Mouse (Mus musculus) liver, embryonic 11.5 days (tissue): ENCODE measurements around the gene Stard13. TPM values are rescaled to one million over a fixed set of nuclear protein-coding genes. Genes with fewer than 3 reads are reported as not detected.

Experiments
- ATAC-seq: fragments of 200-750 bp; cut with Nextera tagmentation; replicated peaks from 2 replicates; pipeline ENCODE4 v1.8.0; 2017; ENCODE audit warnings: moderate number of reproducible peaks, mild to moderate bottlenecking, moderate TSS enrichment, moderate library complexity; ENCODE audit not compliant: low FRiP score
- DNase-seq: peaks from one replicate; pipeline ENCODE4 v3.0.0-alpha.2; 2017; ENCODE audit warnings: low spot score
- H3K27ac ChIP-seq: fragments of 300-500 bp; sonication (generic); 2 replicates; pipeline ENCODE4 v1.5.1; 2014; ENCODE audit warnings: mild to moderate bottlenecking, low read depth, low read length, control low read depth
- H3K27me3 ChIP-seq: fragments of 300-500 bp; sonication (generic); replicated peaks from 2 replicates; pipeline ENCODE4 v1.6.1; 2014; ENCODE audit warnings: low read length, mixed read lengths; ENCODE audit not compliant: control insufficient read depth, insufficient read depth
- H3K36me3 ChIP-seq: fragments of 300-500 bp; sonication (generic); 2 replicates; pipeline ENCODE4 v1.6.1; 2014; ENCODE audit warnings: mild to moderate bottlenecking, low read length, moderate library complexity, mixed read lengths; ENCODE audit not compliant: control insufficient read depth, insufficient read depth
- H3K4me1 ChIP-seq: fragments of 300-500 bp; sonication (generic); replicated peaks from 2 replicates; pipeline ENCODE4 v1.6.1; 2014; ENCODE audit warnings: low read length, mixed read lengths; ENCODE audit not compliant: control insufficient read depth, insufficient read depth
- H3K4me2 ChIP-seq: fragments of 300-500 bp; sonication (generic); 2 replicates; pipeline ENCODE4 v1.6.1; 2014; ENCODE audit warnings: mild to moderate bottlenecking, control low read depth, moderate library complexity
- H3K4me3 ChIP-seq: fragments of 300-500 bp; sonication (generic); 2 replicates; pipeline ENCODE4 v1.5.1; 2014; ENCODE audit warnings: low read depth, low read length, control low read depth
- H3K9ac ChIP-seq: fragments of 300-500 bp; sonication (generic); 2 replicates; pipeline ENCODE4 v1.6.1; 2014; ENCODE audit warnings: low read depth, low read length, control low read depth
- H3K9me3 ChIP-seq: fragments of 300-500 bp; sonication (generic); 2 replicates; pipeline ENCODE4 v1.6.1; 2016; ENCODE audit warnings: low read length, inconsistent platforms, mixed read lengths; ENCODE audit not compliant: control insufficient read depth
- WGBS: fragments of 180-500 bp; shearing (Covaris S2); extraction: QIAGEN DNeasy Blood & Tissue Kit; methylation state at CpG from one replicate; pipeline ENCODE4 v1.1.7; 2014; 5-methylcytosine and 5-hydroxymethylcytosine counted together
- polyA plus RNA-seq: library from polyadenylated mRNA; unstranded; fragments of >200 nt; fragmentation: Nextera tagmentation; extraction: Ambion mirVana; gene quantifications from 2 replicates; pipeline ENCODE4 v1.2.1, GENCODE M21; 2014

Gene Stard13
- polyA plus RNA-seq, 1 experiment from 2014 or later = 2.3 TPM

GRCm38 (mm10) chr5:151167641-151168040 is 66.0 kb downstream of the Stard13 start:
- no peaks in the 10 kb centered on the region for H3K4me1 ChIP-seq
- no peak overlapping the region for H3K4me3 ChIP-seq
- no peaks in the 10 kb centered on the region for H3K27me3 ChIP-seq
- no peak overlapping the region for H3K4me2 ChIP-seq
- DNase-seq = no peak
- H3K36me3 ChIP-seq = no peaks in the 10 kb centered on the region
- no peak for ATAC-seq
- H3K9me3 ChIP-seq = no peaks in the 10 kb centered on the region
- WGBS = 77% methylated on average over 6 of the region's 6 CpGs
- no peak overlapping the region for H3K27ac ChIP-seq
- H3K9ac ChIP-seq = no peak overlapping the region

GRCm38 (mm10) chr5:151166266-151166665 is 67.4 kb downstream of the Stard13 start:
- H3K36me3 ChIP-seq = no peaks in the 10 kb centered on the region
- no peak overlapping the region for H3K27ac ChIP-seq
- DNase-seq = no peak

GRCm38 (mm10) chr5:151165381-151166016 is 68.1 kb downstream of the Stard13 start:
- DNase-seq (no peak), ATAC-seq (no peak)
- no peak overlapping the region for H3K4me3 ChIP-seq
- no peak overlapping the region for H3K4me2 ChIP-seq
- no peaks in the 10 kb centered on the region for H3K27me3 ChIP-seq
- no peaks in the 10 kb centered on the region for H3K9me3 ChIP-seq
- WGBS = 72% methylated on average over 6 of the region's 6 CpGs
- H3K9ac ChIP-seq = no peak overlapping the region
- H3K36me3 ChIP-seq = no peaks in the 10 kb centered on the region
- no peak overlapping the region for H3K27ac ChIP-seq
- H3K4me1 ChIP-seq = no peaks in the 10 kb centered on the region

More at GRCm38 (mm10) chr5:151166266-151166665, 67.4 kb downstream of the Stard13 start:
- H3K4me3 ChIP-seq = no peak overlapping the region
- no peaks in the 10 kb centered on the region for H3K4me1 ChIP-seq
- no peak overlapping the region for H3K9ac ChIP-seq
- H3K9me3 ChIP-seq = no peaks in the 10 kb centered on the region
- 87% methylated on average over 5 of the region's 5 CpGs for WGBS
- ATAC-seq = no peak
- H3K27me3 ChIP-seq = no peaks in the 10 kb centered on the region
- no peak overlapping the region for H3K4me2 ChIP-seq

- 76% methylated on average over 4 of the region's 4 CpGs for WGBS
- H3K36me3 ChIP-seq = no peaks in the 10 kb centered on the region
- H3K4me1 ChIP-seq = no peaks in the 10 kb centered on the region
- no peak overlapping the region for H3K27ac ChIP-seq
- H3K4me3 ChIP-seq = no peak overlapping the region
- no peak overlapping the region for H3K4me2 ChIP-seq
- H3K9ac ChIP-seq = no peak overlapping the region
- no peaks in the 10 kb centered on the region for H3K27me3 ChIP-seq
- DNase-seq (no peak), ATAC-seq (no peak)
- H3K9me3 ChIP-seq = no peaks in the 10 kb centered on the region
These were observed 68.8 kb downstream of the Stard13 start for GRCm38 (mm10) chr5:151164815-151165214.

- ATAC-seq (no peak), DNase-seq (no peak)
- H3K27ac ChIP-seq = no peak overlapping the region
- H3K36me3 ChIP-seq = no peaks in the 10 kb centered on the region
- H3K4me3 ChIP-seq = no peak overlapping the region
- no peaks in the 10 kb centered on the region for H3K27me3 ChIP-seq
- H3K4me1 ChIP-seq = no peaks in the 10 kb centered on the region
- no peak overlapping the region for H3K9ac ChIP-seq
- WGBS = 80% methylated on average over 3 of the region's 3 CpGs
- H3K4me2 ChIP-seq = no peak overlapping the region
- H3K9me3 ChIP-seq = no peaks in the 10 kb centered on the region
These were observed 71.0 kb downstream of the Stard13 start for GRCm38 (mm10) chr5:151162642-151163041.

- Histone ChIP-seq H3K9ac (no peak overlapping the region), H3K27me3 (no peaks in the 10 kb centered on the region), H3K4me1 (peaks cover 4% of the 10 kb centered on the region; the same call in 1 of the 2 replicates), H3K9me3 (no peaks in the 10 kb centered on the region), H3K36me3 (no peaks in the 10 kb centered on the region), H3K4me3 (no peak overlapping the region), H3K4me2 (no peak overlapping the region), H3K27ac (no peak overlapping the region)
- WGBS = 65% methylated on average over 1 of the region's 1 CpGs
- ATAC-seq (no peak), DNase-seq (no peak)
These were observed 78.4 kb downstream of the Stard13 start for GRCm38 (mm10) chr5:151155247-151155646.

GRCm38 (mm10) chr5:151154780-151155179 is 78.9 kb downstream of the Stard13 start:
- Histone ChIP-seq H3K4me3 (no peak overlapping the region), H3K4me1 (peaks cover 4% of the 10 kb centered on the region; the same call in 1 of the 2 replicates), H3K27ac (no peak overlapping the region), H3K36me3 (no peaks in the 10 kb centered on the region), H3K27me3 (no peaks in the 10 kb centered on the region), H3K9me3 (no peaks in the 10 kb centered on the region), H3K9ac (no peak overlapping the region), H3K4me2 (no peak overlapping the region)
- ATAC-seq (peak; percentile 60), DNase-seq (no peak)
- 43% methylated on average over 3 of the region's 3 CpGs for WGBS

GRCm38 (mm10) chr5:151154030-151154429 is 79.6 kb downstream of the Stard13 start:
- Histone ChIP-seq H3K27ac (no peak overlapping the region), H3K4me1 (peaks cover 4% of the 10 kb centered on the region; the same call in 1 of the 2 replicates), H3K9ac (no peak overlapping the region), H3K9me3 (no peaks in the 10 kb centered on the region), H3K4me2 (no peak overlapping the region), H3K36me3 (no peaks in the 10 kb centered on the region), H3K4me3 (no peak overlapping the region), H3K27me3 (no peaks in the 10 kb centered on the region)
- DNase-seq = no peak
- ATAC-seq = no peak
- 81% methylated on average over 4 of the region's 4 CpGs for WGBS

GRCm38 (mm10) chr5:151151549-151151948 is 82.1 kb downstream of the Stard13 start:
- DNase-seq (no peak), ATAC-seq (no peak)
- H3K4me3 ChIP-seq = no peak overlapping the region
- H3K27me3 ChIP-seq = no peaks in the 10 kb centered on the region
- no peak overlapping the region for H3K27ac ChIP-seq
- H3K4me1 ChIP-seq = peaks cover 4% of the 10 kb centered on the region; the same call in 1 of the 2 replicates
- 85% methylated on average over 9 of the region's 9 CpGs for WGBS
- no peaks in the 10 kb centered on the region for H3K36me3 ChIP-seq
- H3K4me2 ChIP-seq = no peak overlapping the region
- no peaks in the 10 kb centered on the region for H3K9me3 ChIP-seq
- H3K9ac ChIP-seq = no peak overlapping the region
